Mouse (Mus musculus) right cerebral cortex, postnatal 36 days (tissue): ENCODE data around the gene Nif3l1.

ENCODE experiments used
- DNase-seq, 2 experiments: peaks; one replicate each; pipeline ENCODE4 v3.0.0; 2022; ENCODE audit warnings: low spot score in 2 of 2, mixed read lengths in 1 of 2

The Nif3l1 gene

GRCm38 (mm10) chr1:58445143-58445722, at the start of gene Nif3l1, which contains the start of gene Ppil3:
Gene Nif3l1 (plus strand): TSS chr1:58445151.
Gene Ppil3 (minus strand): TSS chr1:58445486.
- DNase-seq, result peak; percentile 88 to 92

GRCm38 (mm10) chr1:58395341-58395740, 49.6 kb upstream of the Nif3l1 start:
- no peak for DNase-seq

GRCm38 (mm10) chr1:58396179-58396578, 48.8 kb upstream of the Nif3l1 start:
- no peak for DNase-seq

GRCm38 (mm10) chr1:58397731-58398130, 47.2 kb upstream of the Nif3l1 start:
- no peak for DNase-seq

GRCm38 (mm10) chr1:58401396-58401795, 43.6 kb upstream of the Nif3l1 start:
- no peak for DNase-seq

- no peak for DNase-seq
Measured at GRCm38 (mm10) chr1:58403745-58404144, 41.2 kb upstream of the Nif3l1 start.

GRCm38 (mm10) chr1:58407321-58407720, 37.6 kb upstream of the Nif3l1 start:
- DNase-seq, result no peak

- DNase-seq, result no peak
Measured at GRCm38 (mm10) chr1:58408141-58408540, 36.8 kb upstream of the Nif3l1 start.

GRCm38 (mm10) chr1:58409553-58410197, 35.3 kb upstream of the Nif3l1 start:
- DNase-seq, result no peak

- DNase-seq, result no peak
Measured at GRCm38 (mm10) chr1:58410198-58410588, 34.8 kb upstream of the Nif3l1 start.

- no peak for DNase-seq
Measured at GRCm38 (mm10) chr1:58410776-58411175, 34.2 kb upstream of the Nif3l1 start.

- no peak for DNase-seq
Measured at GRCm38 (mm10) chr1:58415442-58415841, 29.5 kb upstream of the Nif3l1 start.

GRCm38 (mm10) chr1:58416048-58416447, 28.9 kb upstream of the Nif3l1 start:
- no peak for DNase-seq

- no peak for DNase-seq
Measured at GRCm38 (mm10) chr1:58420032-58420431, 24.9 kb upstream of the Nif3l1 start.

- no peak for DNase-seq
Measured at GRCm38 (mm10) chr1:58420961-58421360, 24.0 kb upstream of the Nif3l1 start.

- no peak for DNase-seq
Measured at GRCm38 (mm10) chr1:58422879-58423278, 22.1 kb upstream of the Nif3l1 start.

- peak; percentile 90 for DNase-seq
Measured at GRCm38 (mm10) chr1:58423371-58424248, 21.3 kb upstream of the Nif3l1 start, which contains the start of gene Clk1. Gene Clk1 (minus strand): TSS chr1:58424066.

- no peak for DNase-seq
Measured at GRCm38 (mm10) chr1:58424551-58424950, 20.4 kb upstream of the Nif3l1 start.

- no peak for DNase-seq
Measured at GRCm38 (mm10) chr1:58444691-58445090, 260 bp upstream of the Nif3l1 start.

- no peak for DNase-seq
Measured at GRCm38 (mm10) chr1:58445861-58446260, 910 bp downstream of the Nif3l1 start.

- DNase-seq, result no peak
Measured at GRCm38 (mm10) chr1:58447766-58448165, 2.8 kb downstream of the Nif3l1 start.

- DNase-seq, result no peak
Measured at GRCm38 (mm10) chr1:58448396-58448795, 3.4 kb downstream of the Nif3l1 start.

GRCm38 (mm10) chr1:58454316-58454715, 9.4 kb downstream of the Nif3l1 start:
- no peak for DNase-seq
